Mouse (Mus musculus) B cell, adult 67 days (primary cell): Measurements from ENCODE around the gene Glipr1l2. TPM values are rescaled to one million over a fixed set of nuclear protein-coding genes. Genes with fewer than 3 reads are reported as not detected.

Experiments used
- total RNA-seq, 2 experiments: library from RNA; stranded (reverse); gene quantifications; 4 replicates each; pipeline ENCODE4 v1.2.4; 2023

Glipr1l2 gene
- not detected for total RNA-seq

DNA sequence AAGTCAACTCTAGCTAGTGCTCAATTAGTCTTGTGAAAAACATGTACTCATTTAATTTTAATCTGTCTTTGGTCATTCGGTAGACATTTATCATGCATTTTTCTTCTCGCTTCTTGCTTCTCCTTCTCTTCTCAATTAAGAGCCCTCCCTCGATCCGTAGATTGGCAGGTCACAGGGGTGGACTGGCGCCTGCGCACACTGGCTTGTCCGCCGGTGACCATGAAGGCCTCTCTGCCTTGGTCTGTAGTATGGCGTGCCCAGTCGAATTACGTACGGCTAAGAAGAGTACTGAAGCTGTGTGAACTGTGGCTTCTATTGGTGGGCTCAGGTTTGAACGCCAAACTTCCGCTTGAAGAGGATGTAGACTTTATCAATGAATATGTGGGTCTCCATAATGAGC lies at the start of gene Glipr1l2:
TSS of gene Glipr1l2 (plus strand) at position 198 of the 400 bp plus-strand sequence.

DNA sequence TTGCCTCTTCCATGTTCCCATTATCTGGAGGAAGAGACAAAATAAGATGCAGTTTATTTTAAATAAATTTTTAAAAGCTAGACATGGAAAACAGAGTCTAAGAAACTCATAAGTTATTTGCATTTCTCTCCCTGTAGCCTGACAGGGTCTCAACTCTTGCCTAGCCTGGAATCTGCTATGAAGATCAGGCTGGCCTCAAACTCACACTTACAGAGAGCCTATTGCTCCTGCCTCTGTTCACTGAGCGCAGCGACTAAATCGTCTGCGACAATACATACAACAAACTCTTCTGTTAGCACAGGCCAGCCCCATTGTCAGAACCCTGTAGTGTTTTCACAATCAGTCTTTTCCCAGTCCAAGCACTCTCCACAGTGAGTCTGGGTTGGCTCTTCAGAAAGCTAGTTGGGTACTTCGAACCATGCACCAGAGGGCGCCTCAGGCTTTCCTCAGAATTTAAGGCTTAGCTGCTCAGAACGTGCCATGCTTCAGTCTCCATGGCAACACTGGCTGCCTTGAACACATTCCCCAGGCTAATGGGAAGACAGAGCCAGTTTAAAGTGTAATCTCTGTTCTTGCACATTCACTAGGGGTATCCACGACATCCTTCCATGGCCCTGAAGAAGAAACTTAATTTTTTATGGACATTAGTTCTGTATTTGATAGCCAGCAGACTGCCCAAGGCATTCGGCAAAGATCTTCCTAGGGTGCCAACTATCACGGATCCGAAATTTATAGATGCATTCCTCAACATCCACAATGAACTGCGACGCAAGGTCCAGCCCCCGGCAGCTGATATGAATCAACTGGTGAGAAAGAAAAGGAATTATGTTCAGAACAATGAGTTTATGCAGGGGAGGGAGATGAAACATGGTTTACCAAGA lies 23.2 kb upstream of the Glipr1l2 start, which contains the start of gene Glipr1l1:
TSS of gene Glipr1l1 (plus strand) at position 488 of the 881 bp plus-strand sequence.

Other genes starting within 250 kb of the Glipr1l2 start
- gene Krr1, start 110.7 kb upstream of the Glipr1l2 start, total RNA-seq = 10 to 100 TPM; 52.4 to 55.3 TPM
- gene Glipr1, start 80.7 kb upstream of the Glipr1l2 start, total RNA-seq = 10 to 100 TPM; 33.7 to 38.4 TPM
- not detected for gene Glipr1l1, start 23.2 kb upstream of the Glipr1l2 start, total RNA-seq
- gene Glipr1l3, start 77.0 kb downstream of the Glipr1l2 start, total RNA-seq = not detected
- gene Caps2, start 80.3 kb downstream of the Glipr1l2 start, total RNA-seq = not detected
- not detected for gene Kcnc2, start 187.8 kb downstream of the Glipr1l2 start, total RNA-seq